10 mouse cellular contexts compared by ENCODE assay signal in genomic region chr2:10366284-10366683, GRCm38 (mm10). TPM values are rescaled to one million over a fixed set of nuclear protein-coding genes. Genes with fewer than 3 reads are reported as not detected.
DNase-seq lines count a peak whose midpoint lies in the region; ATAC-seq lines count a peak whose summit lies in the region.
"Had no signal": no experiment of that assay in that cellular context is flagged by ENCODE, and none has a peak within 500 bp of the region (broad histone marks: within the 10 kb centered on the region; RNA-seq: fewer than 3 reads in every experiment).

No protein-coding gene starts in this region.

- no peaks in the 10 kb centered on the region for H3K36me3 ChIP-seq in hindbrain, embryonic 11.5 days (ENCODE audit: control insufficient read depth, insufficient read depth, low read length)
- no peaks in the 10 kb centered on the region for H3K36me3 ChIP-seq in hindbrain, embryonic 12.5 days
- no peaks in the 10 kb centered on the region for H3K36me3 ChIP-seq in midbrain, embryonic 11.5 days (ENCODE audit: control insufficient read depth, insufficient read depth, low read length)
- no peaks in the 10 kb centered on the region for H3K36me3 ChIP-seq in midbrain, embryonic 15.5 days (replicated peaks)
- H3K36me3 ChIP-seq: embryonic facial prominence, embryonic 13.5 days; liver, embryonic 15.5 days had no signal

- DNase-seq in hindbrain, embryonic 11.5 days (ENCODE audit: low spot score) = peak; percentile 16
- peak; percentile 85 for DNase-seq in midbrain, embryonic 11.5 days (ENCODE audit: low spot score, missing footprints)
- DNase-seq in NIH3T3 (ENCODE audit: low read depth) = peak; percentile 53
- peak; percentile 56 for DNase-seq in retina, embryonic 14.5 days (ENCODE audit: low spot score)
- no peak for DNase-seq in adrenal gland, postnatal 36 days
- DNase-seq: thymus, adult 18-20 months had no signal

- H3K9me3 ChIP-seq in hindbrain, embryonic 11.5 days (ENCODE audit: control insufficient read depth, low read length) = no peaks in the 10 kb centered on the region
- no peaks in the 10 kb centered on the region for H3K9me3 ChIP-seq in hindbrain, embryonic 12.5 days (replicated peaks)
- H3K9me3 ChIP-seq in midbrain, embryonic 11.5 days (ENCODE audit: control insufficient read depth, low read length) = no peaks in the 10 kb centered on the region
- no peaks in the 10 kb centered on the region for H3K9me3 ChIP-seq in midbrain, embryonic 15.5 days
- H3K9me3 ChIP-seq: embryonic facial prominence, embryonic 13.5 days; liver, embryonic 15.5 days had no signal

- H3K4me1 ChIP-seq in hindbrain, embryonic 11.5 days (replicated peaks; ENCODE audit: control insufficient read depth, insufficient read depth, low read length) = no peaks in the 10 kb centered on the region
- H3K4me1 ChIP-seq in hindbrain, embryonic 12.5 days = no peaks in the 10 kb centered on the region
- H3K4me1 ChIP-seq in midbrain, embryonic 11.5 days (ENCODE audit: control insufficient read depth, insufficient read depth, low read length) = no peaks in the 10 kb centered on the region
- H3K4me1 ChIP-seq in midbrain, embryonic 15.5 days = peaks cover 7% of the 10 kb centered on the region; the same call in 1 of the 2 replicates
- H3K4me1 ChIP-seq: liver, embryonic 15.5 days had no signal

- no peak overlapping the region for H3K27ac ChIP-seq in hindbrain, embryonic 11.5 days (ENCODE audit: low read depth, low read length)
- H3K27ac ChIP-seq in hindbrain, embryonic 12.5 days = no peak overlapping the region
- no peak overlapping the region for H3K27ac ChIP-seq in midbrain, embryonic 11.5 days (ENCODE audit: low read depth, low read length)
- no peak overlapping the region for H3K27ac ChIP-seq in midbrain, embryonic 15.5 days
- H3K27ac ChIP-seq: embryonic facial prominence, embryonic 13.5 days; liver, embryonic 15.5 days had no signal

- H3K4me2 ChIP-seq in hindbrain, embryonic 11.5 days (replicated peaks; ENCODE audit: low read depth, low read length) = no peak overlapping the region
- H3K4me2 ChIP-seq in hindbrain, embryonic 12.5 days (replicated peaks) = no peak overlapping the region
- H3K4me2 ChIP-seq in midbrain, embryonic 11.5 days = no peak overlapping the region
- H3K4me2 ChIP-seq in midbrain, embryonic 15.5 days = no peak overlapping the region
- H3K4me2 ChIP-seq: embryonic facial prominence, embryonic 13.5 days; liver, embryonic 15.5 days had no signal

- peaks cover 32% of the 10 kb centered on the region for H3K27me3 ChIP-seq in hindbrain, embryonic 11.5 days (ENCODE audit: control insufficient read depth, insufficient read depth, low read length)
- H3K27me3 ChIP-seq in hindbrain, embryonic 12.5 days = peaks cover 50% of the 10 kb centered on the region
- peaks cover 35% of the 10 kb centered on the region for H3K27me3 ChIP-seq in midbrain, embryonic 11.5 days (ENCODE audit: control insufficient read depth, insufficient read depth, low read length)
- peaks cover 30% of the 10 kb centered on the region for H3K27me3 ChIP-seq in midbrain, embryonic 15.5 days (replicated peaks)

- H3K4me3 ChIP-seq in hindbrain, embryonic 11.5 days (ENCODE audit: low read depth, low read length) = no peak overlapping the region
- H3K4me3 ChIP-seq in hindbrain, embryonic 12.5 days = no peak overlapping the region
- H3K4me3 ChIP-seq in midbrain, embryonic 11.5 days (ENCODE audit: low read depth, low read length) = no peak overlapping the region
- no peak overlapping the region for H3K4me3 ChIP-seq in midbrain, embryonic 15.5 days
- H3K4me3 ChIP-seq: embryonic facial prominence, embryonic 13.5 days; liver, embryonic 15.5 days had no signal

- no peak overlapping the region for H3K9ac ChIP-seq in hindbrain, embryonic 11.5 days (ENCODE audit: low read depth, low read length)
- no peak overlapping the region for H3K9ac ChIP-seq in hindbrain, embryonic 12.5 days
- no peak overlapping the region for H3K9ac ChIP-seq in midbrain, embryonic 11.5 days (ENCODE audit: low read length)
- H3K9ac ChIP-seq in midbrain, embryonic 15.5 days = no peak overlapping the region
- H3K9ac ChIP-seq: embryonic facial prominence, embryonic 13.5 days; liver, embryonic 15.5 days had no signal

- WGBS in hindbrain, embryonic 11.5 days = 36% methylated on average over 2 of the region's 2 CpGs
- WGBS in hindbrain, embryonic 12.5 days = 28% methylated on average over 2 of the region's 2 CpGs
- WGBS in midbrain, embryonic 11.5 days = 25% methylated on average over 2 of the region's 2 CpGs
- 22% methylated on average over 2 of the region's 2 CpGs for WGBS in midbrain, embryonic 15.5 days

- ATAC-seq in hindbrain, embryonic 11.5 days (ENCODE audit: low FRiP score) = no peak
- no peak for ATAC-seq in hindbrain, embryonic 12.5 days (ENCODE audit: low FRiP score)
- no peak for ATAC-seq in midbrain, embryonic 11.5 days (ENCODE audit: low FRiP score)
- ATAC-seq in midbrain, embryonic 15.5 days (replicated peaks) = no peak

RNA-seq across cellular contexts. Expression of gene Sfmbt2, which starts 4.0 kb away (rescaled TPM):
- polyA plus RNA-seq in hindbrain, embryonic 11.5 days (2014; fragmentation: Nextera tagmentation; extraction: Ambion mirVana) = 1.4 and 2.6 TPM in 2 replicates
- polyA plus RNA-seq in hindbrain, embryonic 12.5 days (2016; fragmentation: Nextera tagmentation; extraction: Ambion mirVana) = 2.6 and 3.0 TPM in 2 replicates
- polyA plus RNA-seq in midbrain, embryonic 11.5 days (2014; fragmentation: Nextera tagmentation; extraction: Ambion mirVana) = 1.8 and 1.9 TPM in 2 replicates
- polyA plus RNA-seq in midbrain, embryonic 15.5 days (2015; fragmentation: Nextera tagmentation; extraction: Ambion mirVana) = 5.2 and 6.3 TPM in 2 replicates
- total RNA-seq in adrenal gland, postnatal 36 days (2021) = under 1 TPM; 0.46 to 0.86 TPM

Comparison
In these comparisons a context has a peak if more than half of its experiments do, and no peak if none do; other contexts are left out.
1. DNase-seq: peak in hindbrain, embryonic 11.5 days (single experiment), midbrain, embryonic 11.5 days (single experiment), NIH3T3 (single experiment) and retina, embryonic 14.5 days (single experiment); none in adrenal gland, postnatal 36 days (0 of 2).